Mouse (Mus musculus) cerebellum, adult 11-12 months (tissue): ENCODE measurements at regions not wholly inside any gene's neighbourhood (a gene's known extent, or its start where the extent isn't known, plus 50 kb on each side); places are given as distances from the start of the nearest gene placed in this dataset.

Source experiments
- DNase-seq: peaks from one replicate; pipeline ENCODE4 v3.0.0; 2022

DNA sequence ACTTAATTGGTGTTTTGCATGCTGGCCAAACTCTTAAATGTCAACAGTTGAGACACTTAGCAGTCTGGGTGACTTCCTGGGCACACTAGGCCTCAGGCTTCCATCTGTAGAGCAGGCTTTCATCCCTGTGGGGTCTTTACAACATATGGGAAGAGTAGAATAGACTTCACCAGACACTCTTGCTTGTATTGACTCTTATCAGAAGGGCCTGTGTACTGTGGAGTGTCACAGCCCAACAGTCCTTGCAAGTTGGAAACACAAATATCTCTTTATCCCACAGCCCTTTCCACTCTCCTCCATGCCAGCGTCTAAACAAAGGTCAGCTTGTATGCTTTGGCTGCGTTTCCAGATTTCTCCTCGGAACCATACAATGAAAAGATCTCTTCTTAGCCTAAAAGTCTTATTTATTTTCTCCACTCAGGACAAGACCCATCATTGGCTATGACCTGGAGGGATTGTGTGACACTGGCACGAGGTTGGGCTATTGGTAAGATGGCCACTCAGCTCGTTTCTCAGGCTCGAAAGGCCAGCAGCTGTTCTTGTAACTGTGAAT is 50.6 kb upstream of the Itga6 start:
- no peak for DNase-seq
